Mouse (Mus musculus) cortical plate, adult 2 months (tissue): ENCODE measurements around the gene Gdf3.

Experiments used
- CTCF ChIP-seq: fragments of 200-500 bp; IDR thresholded peaks from 2 replicates; pipeline ENCODE4 v1.5.1; 2011; ENCODE audit warnings: mild to moderate bottlenecking, control low read depth, low read length; ENCODE audit not compliant: insufficient read depth; ENCODE audit errors: extremely low read depth
- POLR2A ChIP-seq: fragments of 200-500 bp; IDR thresholded peaks from 2 replicates; pipeline ENCODE4 v1.6.1; 2011; ENCODE audit warnings: mild to moderate bottlenecking, low read length, control low read depth; ENCODE audit not compliant: insufficient read depth; ENCODE audit errors: extremely low read depth

GRCm38 (mm10) chr6:122602242-122602991 is 7.5 kb downstream of the Gdf3 start, which contains the start of gene Apobec1:
- TF ChIP-seq POLR2A (no peak), CTCF (no peak)
